Mouse (Mus musculus) limb, embryonic 14.5 days (tissue): ENCODE measurements at regions not wholly inside any gene's neighbourhood (a gene's known extent, or its start where the extent isn't known, plus 50 kb on each side); places are given as distances from the start of the nearest gene placed in this dataset.

Source experiments
- ATAC-seq: fragments of 200-750 bp; cut with Nextera tagmentation; 2 replicates; pipeline ENCODE4 v1.8.0; 2017; ENCODE audit warnings: low read depth, moderate number of reproducible peaks, moderate TSS enrichment; ENCODE audit not compliant: low FRiP score
- DNase-seq: peaks from one replicate; pipeline ENCODE4 v3.0.0-alpha.2; 2015; ENCODE audit warnings: low spot score
- H3K27ac ChIP-seq: fragments of 300-500 bp; sonication (generic); replicated peaks from 2 replicates; pipeline ENCODE4 v1.5.1; 2014; ENCODE audit warnings: low read depth, mild to moderate bottlenecking, low read length, moderate library complexity, mixed read lengths
- H3K27me3 ChIP-seq: fragments of 300-500 bp; sonication (generic); 2 replicates; pipeline ENCODE4 v1.6.1; 2014; ENCODE audit warnings: low read length, mixed read lengths; ENCODE audit not compliant: control insufficient read depth, insufficient read depth
- H3K36me3 ChIP-seq: fragments of 300-500 bp; sonication (generic); 2 replicates; pipeline ENCODE4 v1.6.1; 2014; ENCODE audit warnings: mild to moderate bottlenecking, low read length, moderate library complexity, mixed read lengths; ENCODE audit not compliant: control insufficient read depth, insufficient read depth
- H3K4me1 ChIP-seq: fragments of 300-500 bp; sonication (generic); 2 replicates; pipeline ENCODE4 v1.6.1; 2014; ENCODE audit warnings: antibody characterized with exemption, low read length, mixed read lengths; ENCODE audit not compliant: control insufficient read depth, insufficient read depth
- H3K4me2 ChIP-seq: fragments of 300-500 bp; sonication (generic); replicated peaks from 2 replicates; pipeline ENCODE4 v1.6.1; 2014; ENCODE audit warnings: low read depth, mild to moderate bottlenecking, low read length, moderate library complexity; ENCODE audit not compliant: severe bottlenecking
- H3K4me3 ChIP-seq: fragments of 300-500 bp; sonication (generic); replicated peaks from 2 replicates; pipeline ENCODE4 v1.5.1; 2014; ENCODE audit warnings: low read length
- H3K9ac ChIP-seq: fragments of 300-500 bp; sonication (generic); 2 replicates; pipeline ENCODE4 v1.6.1; 2014; ENCODE audit warnings: mild to moderate bottlenecking, low read depth, low read length, moderate library complexity; ENCODE audit not compliant: severe bottlenecking
- H3K9me3 ChIP-seq: fragments of 300-500 bp; sonication (generic); 2 replicates; pipeline ENCODE4 v1.6.1; 2016; ENCODE audit warnings: low read length; ENCODE audit not compliant: control insufficient read depth
- POLR2A ChIP-seq: fragments of 200-500 bp; IDR thresholded peaks from 2 replicates; pipeline ENCODE4 v1.8.0; 2012; ENCODE audit warnings: inconsistent platforms, mild to moderate bottlenecking, moderate library complexity, borderline replicate concordance; ENCODE audit not compliant: insufficient read depth, insufficient read length; ENCODE audit errors: extremely low read depth
- WGBS: fragments of 180-500 bp; shearing (Covaris S2); extraction: QIAGEN DNeasy Blood & Tissue Kit; methylation state at CpG from one replicate; pipeline ENCODE4 v1.1.7; 2014; 5-methylcytosine and 5-hydroxymethylcytosine counted together

- 20% methylated on average over 7 of the region's 7 CpGs for WGBS
- H3K27ac ChIP-seq, result no peak overlapping the region
- DNase-seq, result peak; percentile 14
- no peaks in the 10 kb centered on the region for H3K9me3 ChIP-seq
- H3K4me1 ChIP-seq, result peaks cover 6% of the 10 kb centered on the region; the same call in 1 of the 2 replicates
- no peaks in the 10 kb centered on the region for H3K36me3 ChIP-seq
- H3K9ac ChIP-seq, result no peak overlapping the region
- no peak for TF ChIP-seq POLR2A
- H3K4me3 ChIP-seq, result no peak overlapping the region
- no peak for ATAC-seq
- 0 out of 2 replicates have a peak overlapping the region, but pooled peaks have one; percentile 7 for H3K4me2 ChIP-seq
- H3K27me3 ChIP-seq, result no peaks in the 10 kb centered on the region
These were observed 113.0 kb upstream of the BC052040 start for GRCm38 (mm10) chr2:115468471-115468909.

GRCm38 (mm10) chr2:115469165-115469821, 112.2 kb upstream of the BC052040 start:
- WGBS, result 70% methylated on average over 6 of the region's 6 CpGs
- Histone ChIP-seq H3K9ac (no peak overlapping the region), H3K27ac (no peak overlapping the region), H3K36me3 (no peaks in the 10 kb centered on the region), H3K4me3 (no peak overlapping the region), H3K9me3 (no peaks in the 10 kb centered on the region), H3K4me1 (peaks cover 6% of the 10 kb centered on the region; the same call in 1 of the 2 replicates), H3K27me3 (no peaks in the 10 kb centered on the region), H3K4me2 (no peak overlapping the region)
- DNase-seq, result no peak
- no peak for ATAC-seq
- no peak for TF ChIP-seq POLR2A

- TF ChIP-seq POLR2A, result no peak
- H3K27me3 ChIP-seq, result no peaks in the 10 kb centered on the region
- ATAC-seq (no peak), DNase-seq (no peak)
- H3K36me3 ChIP-seq, result no peaks in the 10 kb centered on the region
- H3K4me1 ChIP-seq, result peaks cover 6% of the 10 kb centered on the region; the same call in 1 of the 2 replicates
- no peak overlapping the region for H3K4me2 ChIP-seq
- WGBS, result 62% methylated on average over 2 of the region's 2 CpGs
- H3K4me3 ChIP-seq, result no peak overlapping the region
- H3K9me3 ChIP-seq, result no peaks in the 10 kb centered on the region
- H3K27ac ChIP-seq, result no peak overlapping the region
- no peak overlapping the region for H3K9ac ChIP-seq
These were observed 109.1 kb upstream of the BC052040 start for GRCm38 (mm10) chr2:115472393-115472792.

GRCm38 (mm10) chr2:115483418-115484288, 97.9 kb upstream of the BC052040 start:
- 15% methylated on average over 13 of the region's 13 CpGs for WGBS
- no peaks in the 10 kb centered on the region for H3K9me3 ChIP-seq
- H3K9ac ChIP-seq, result no peak overlapping the region
- H3K4me3 ChIP-seq, result no peak overlapping the region
- ATAC-seq (peak; percentile 90), DNase-seq (peak; percentile 79)
- TF ChIP-seq POLR2A, result no peak
- 0 out of 2 replicates have a peak overlapping the region, but pooled peaks have one; percentile 33 for H3K27ac ChIP-seq
- H3K27me3 ChIP-seq, result peaks cover 4% of the 10 kb centered on the region; the same call in 1 of the 2 replicates
- H3K4me2 ChIP-seq, result peak overlapping the region; percentile 14; the same call in 1 of the 2 replicates
- no peaks in the 10 kb centered on the region for H3K36me3 ChIP-seq
- peaks cover 8% of the 10 kb centered on the region for H3K4me1 ChIP-seq

GRCm38 (mm10) chr2:115488465-115488864, 93.1 kb upstream of the BC052040 start:
- Histone ChIP-seq H3K9me3 (no peaks in the 10 kb centered on the region), H3K9ac (no peak overlapping the region), H3K4me3 (no peak overlapping the region), H3K4me1 (peaks cover 4% of the 10 kb centered on the region), H3K36me3 (no peaks in the 10 kb centered on the region), H3K27ac (no peak overlapping the region), H3K27me3 (no peaks in the 10 kb centered on the region), H3K4me2 (no peak overlapping the region)
- no peak for TF ChIP-seq POLR2A
- no peak for ATAC-seq
- DNase-seq, result no peak
- WGBS, result 72% methylated on average over 4 of the region's 4 CpGs
